Mouse (Mus musculus): ENCODE results near the gene Insm2. TPM values are rescaled to one million over a fixed set of nuclear protein-coding genes. Genes with fewer than 3 reads are reported as not detected.
A peak's percentile ranks its signal among the peaks of the same experiment; 100 is the strongest.

The Insm2 gene
- total RNA-seq, 2 experiments from 2014 or later: 0.12 to 0.13 TPM

- H3K27ac ChIP-seq: peak overlapping the region; percentile 50; the same call in 1 of the 2 replicates
- DNase-seq (ENCODE audit: low spot score in 2 of 2): no peak
- no peak for TF ChIP-seq CTCF (conservative IDR thresholded peaks at IDR 0.05)
- H3K4me3 ChIP-seq: no peak overlapping the region
Measured at GRCm38 (mm10) chr12:55623254-55623653, 24.0 kb downstream of the Insm2 start.

GRCm38 (mm10) chr12:55626711-55627110 is 27.5 kb downstream of the Insm2 start:
- TF ChIP-seq CTCF (conservative IDR thresholded peaks at IDR 0.05): peak; percentile 63
- no peak for DNase-seq (ENCODE audit: low spot score in 2 of 2)
- no peak overlapping the region for H3K27ac ChIP-seq
- no peak overlapping the region for H3K4me3 ChIP-seq

GRCm38 (mm10) chr12:55648011-55648525 is 48.8 kb downstream of the Insm2 start:
- TF ChIP-seq CTCF (conservative IDR thresholded peaks at IDR 0.05): no peak
- Histone ChIP-seq H3K4me3 (no peak overlapping the region), H3K27ac (no peak overlapping the region)
- no peak for DNase-seq (ENCODE audit: low spot score in 2 of 2)

Other genes starting within 250 kb of the Insm2 start
- gene Psma6, start 215.2 kb upstream of the Insm2 start, total RNA-seq (2021): 100 to 1,000 TPM; 128 to 146 TPM
- gene Nfkbia, start 106.8 kb upstream of the Insm2 start, total RNA-seq (2021): 10 to 100 TPM; 28.1 to 42.5 TPM
- not detected for gene Aldoart2, start 34.2 kb upstream of the Insm2 start, total RNA-seq (2021)
- gene Ralgapa1, start 221.7 kb downstream of the Insm2 start, total RNA-seq (2021): 100 to 1,000 TPM; 127 to 135 TPM
- gene Brms1l, start 236.9 kb downstream of the Insm2 start, total RNA-seq (2021): 10 to 100 TPM; 65.2 to 72.3 TPM

All from layer of hippocampus, adult 2 months (tissue).